Mouse (Mus musculus) c-Kit-positive CD71-positive TER-119-negative erythroid progenitor cells, embryonic 14.5 days (primary cell): ENCODE data around the gene Zfp11.
A peak's percentile ranks its signal among the peaks of the same experiment; 100 is the strongest.

Experiments used
- DNase-seq: peaks from one replicate; pipeline ENCODE4 v3.0.0-alpha.2; 2013; ENCODE audit warnings: low read depth

Zfp11 gene

DNA sequence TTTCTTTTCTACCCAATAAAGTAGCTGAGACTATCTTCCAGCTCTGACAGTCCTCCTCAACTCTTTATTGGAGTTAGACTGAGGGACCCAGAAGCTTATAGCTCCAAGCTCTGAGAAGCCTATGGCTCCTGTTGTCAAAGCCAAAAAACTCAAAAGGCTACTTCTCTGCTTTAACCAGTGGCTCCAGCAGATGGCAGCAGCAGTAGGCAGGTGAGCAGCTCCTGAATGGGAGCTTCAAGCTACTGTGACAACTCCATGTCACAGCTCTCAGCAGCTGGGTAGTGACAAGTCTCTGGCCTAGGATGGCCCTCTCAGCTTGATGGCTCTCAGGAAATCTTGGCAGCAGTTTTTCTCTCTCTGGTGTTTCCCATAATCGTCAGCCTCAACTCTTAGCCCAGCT, 58.8 kb downstream of the Zfp11 start:
- DNase-seq, result peak; percentile 56

DNA sequence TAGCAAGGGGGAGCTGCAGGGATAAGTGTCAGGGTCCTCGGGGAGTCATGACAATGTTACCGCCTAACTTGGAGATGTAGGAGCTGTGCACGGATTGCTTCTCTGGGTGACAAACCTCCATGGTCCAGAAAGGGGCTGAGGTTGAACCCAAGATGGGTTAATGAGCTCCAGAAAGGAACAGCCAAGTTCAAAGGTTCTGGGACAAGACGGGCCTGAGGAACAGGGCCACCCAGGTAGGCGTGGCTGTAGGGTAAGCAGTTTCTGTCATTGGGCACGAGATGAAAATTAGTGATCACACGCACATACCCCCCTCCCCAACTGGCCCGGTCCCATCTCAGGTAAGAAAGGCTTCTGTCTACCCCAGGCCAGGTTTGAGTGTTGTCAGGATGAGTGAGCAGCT, 62.4 kb downstream of the Zfp11 start:
- DNase-seq, result no peak
